Mouse (Mus musculus) retina, adult 2 months (tissue): ENCODE results near the gene Tceanc2.
"Not testable (repeated sequence)": the region's sequence is repeated elsewhere in the genome, so short reads cannot be mapped to it uniquely, and the experiment has no call there.

Experiments used
- DNase-seq: peaks from one replicate; pipeline ENCODE4 v3.0.0-alpha.2; 2012; ENCODE audit warnings: low read depth, low spot score

Tceanc2 gene

DNA sequence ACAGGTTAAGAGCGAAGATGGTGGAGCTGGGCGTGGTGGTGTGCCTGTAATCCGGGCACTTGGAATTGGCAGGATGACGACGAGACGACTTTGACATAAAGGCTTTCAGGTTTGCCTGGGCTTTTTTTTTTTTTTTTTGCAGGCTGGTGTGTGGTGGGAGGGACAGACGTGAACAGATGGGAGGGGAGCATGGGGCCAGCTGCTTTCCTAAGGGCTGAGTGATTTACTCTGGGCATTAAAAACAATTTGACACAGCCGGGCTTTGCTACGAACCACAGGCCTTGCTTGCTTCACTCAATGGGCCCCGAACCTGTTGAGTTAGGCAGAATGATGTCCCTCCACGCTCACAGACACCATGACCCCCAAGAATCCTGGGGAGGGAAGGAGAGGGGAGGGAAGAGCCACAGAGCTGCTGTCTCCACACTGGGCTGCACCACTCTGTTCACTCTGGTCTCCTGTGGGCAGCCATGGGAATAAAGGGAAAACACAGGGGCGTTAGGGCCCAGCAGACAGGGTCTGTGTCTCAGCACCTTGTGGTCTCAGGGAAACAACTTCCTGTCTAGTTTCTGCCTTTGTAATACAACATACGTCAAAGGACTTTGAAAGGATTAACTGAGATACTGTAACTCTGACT is 51.9 kb downstream of the Tceanc2 start:
- DNase-seq, result no peak

DNA sequence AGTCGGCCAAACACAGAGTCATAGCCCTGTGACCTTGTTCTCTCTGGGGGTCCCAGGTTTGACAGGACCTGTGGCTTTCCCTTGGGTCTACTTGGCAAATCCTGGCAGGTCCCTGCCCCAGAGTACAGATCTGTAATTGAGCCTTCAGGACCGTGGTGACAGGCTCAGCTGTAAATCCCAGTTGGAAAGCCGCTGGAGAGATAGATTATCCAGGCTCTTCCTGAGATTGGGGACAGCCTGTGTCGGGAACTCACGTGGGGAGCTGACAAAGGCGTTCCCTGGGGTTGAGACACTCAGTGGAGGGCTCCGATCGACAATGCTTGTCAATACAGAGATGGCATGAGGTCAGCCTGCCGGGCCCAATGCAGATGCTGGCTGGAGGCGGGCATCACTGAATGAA is 52.5 kb downstream of the Tceanc2 start:
- no peak for DNase-seq

GRCm38 (mm10) chr4:107125101-107125500 is 53.8 kb downstream of the Tceanc2 start:
- no peak for DNase-seq

DNA sequence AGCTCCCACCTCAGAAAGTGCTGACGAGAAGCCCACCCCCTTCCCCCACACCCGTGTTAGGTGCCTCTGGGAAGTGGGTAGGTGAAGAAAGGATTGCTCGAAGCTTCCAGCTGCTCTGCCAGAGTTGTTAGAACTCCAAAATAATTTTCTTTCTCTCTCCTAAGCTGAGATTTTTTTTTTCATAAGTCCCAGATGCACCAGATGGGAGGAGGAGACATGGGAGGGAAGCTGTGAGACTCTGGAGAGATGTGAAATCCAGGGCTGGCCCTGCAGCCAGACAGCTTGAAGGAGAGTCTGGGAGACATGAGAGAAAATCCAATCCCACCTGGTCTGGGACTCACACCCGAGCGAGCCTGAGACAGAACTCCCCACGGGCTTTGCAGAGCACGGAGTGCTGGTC is 54.5 kb downstream of the Tceanc2 start:
- no peak for DNase-seq

GRCm38 (mm10) chr4:107121165-107121943 is 57.6 kb downstream of the Tceanc2 start:
- no peak for DNase-seq

- no peak for DNase-seq
Measured at GRCm38 (mm10) chr4:107120676-107121075, 58.2 kb downstream of the Tceanc2 start.

- DNase-seq, result no peak
Measured at GRCm38 (mm10) chr4:107119056-107119455, 59.9 kb downstream of the Tceanc2 start.

DNA sequence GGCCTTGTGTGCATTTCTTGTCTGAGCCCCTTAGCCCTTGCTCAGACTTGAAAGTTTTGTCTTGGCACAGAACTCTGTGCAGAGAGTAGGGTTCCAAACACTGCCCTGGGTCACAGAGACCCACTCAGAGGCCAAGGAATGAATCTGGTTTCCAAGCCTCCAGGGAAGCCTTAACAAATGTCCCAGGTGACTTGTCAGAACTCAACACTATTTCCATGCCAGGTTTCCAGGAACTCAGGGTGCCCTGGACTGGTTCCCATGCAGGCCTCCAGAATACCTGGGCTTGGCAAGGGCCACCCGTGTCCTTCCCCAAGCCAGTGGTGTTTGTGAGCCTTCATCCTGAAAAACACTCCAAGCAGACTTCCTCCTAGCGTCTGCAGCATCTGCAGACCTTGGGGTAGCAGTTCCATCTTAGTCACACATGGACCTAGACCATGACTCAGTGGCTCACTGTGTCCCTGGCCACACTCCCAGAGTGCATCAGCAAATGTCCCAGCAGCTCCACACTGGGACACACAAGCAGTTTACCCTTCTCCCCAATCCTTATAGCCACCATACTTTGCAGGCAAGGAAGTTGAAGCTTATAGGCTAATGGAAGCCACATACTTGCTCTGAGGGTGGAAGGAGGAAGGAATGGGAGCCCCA is 61.1 kb downstream of the Tceanc2 start:
- DNase-seq, result no peak

GRCm38 (mm10) chr4:107114278-107114677 is 64.6 kb downstream of the Tceanc2 start:
- DNase-seq, result no peak

DNA sequence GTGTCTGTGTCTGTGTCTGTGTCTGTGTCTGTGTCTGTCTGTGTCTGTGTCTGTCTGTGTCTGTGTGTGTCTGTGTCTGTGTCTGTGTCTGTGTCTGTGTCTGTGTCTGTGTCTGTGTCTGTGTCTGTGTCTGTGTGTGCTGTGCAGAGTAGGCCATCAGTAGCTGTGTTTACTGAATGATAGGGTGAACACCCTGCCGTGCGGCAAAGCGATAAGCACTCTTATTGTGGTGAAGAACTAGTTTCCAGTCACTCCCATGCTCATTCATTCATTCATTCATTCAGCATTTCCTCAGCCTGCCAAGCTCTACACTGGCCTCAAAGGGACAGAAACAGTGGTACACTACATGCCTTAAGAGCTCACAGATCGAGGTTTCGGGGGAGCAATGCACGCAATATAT is 69.7 kb downstream of the Tceanc2 start:
- DNase-seq, result not testable (repeated sequence)

- DNase-seq, result no peak
Measured at GRCm38 (mm10) chr4:107108291-107108731, 70.6 kb downstream of the Tceanc2 start.

- no peak for DNase-seq
Measured at GRCm38 (mm10) chr4:107106777-107107176, 72.1 kb downstream of the Tceanc2 start.

- DNase-seq, result no peak
Measured at GRCm38 (mm10) chr4:107102220-107102619, 76.7 kb downstream of the Tceanc2 start.

- DNase-seq, result no peak
Measured at GRCm38 (mm10) chr4:107098791-107099525, 80.0 kb downstream of the Tceanc2 start.

DNA sequence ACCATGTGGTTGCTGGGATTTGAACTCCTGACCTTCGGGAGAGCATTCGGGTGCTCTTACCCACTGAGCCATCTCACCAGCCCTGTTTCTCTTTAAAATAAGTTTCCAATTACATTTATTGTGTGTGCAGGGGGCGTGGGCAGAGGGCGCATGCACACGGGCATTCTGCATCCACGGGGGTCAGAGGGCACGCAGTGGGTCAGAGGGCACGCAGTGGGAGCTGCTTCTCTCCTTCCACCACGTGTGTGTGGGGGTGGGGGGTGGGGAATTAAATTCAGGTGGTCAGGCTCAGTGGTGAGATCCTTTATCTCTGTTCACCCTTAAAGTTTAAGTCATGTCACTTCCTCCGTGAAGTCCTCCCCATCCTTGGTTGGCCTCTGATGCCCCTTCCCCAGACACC is 80.5 kb downstream of the Tceanc2 start:
- no peak for DNase-seq

- no peak for DNase-seq
Measured at GRCm38 (mm10) chr4:107097871-107098270, 81.0 kb downstream of the Tceanc2 start.

GRCm38 (mm10) chr4:107096841-107097373 is 82.0 kb downstream of the Tceanc2 start, which contains the start of gene Cdcp2:
Gene Cdcp2, plus strand, starts transcription at chr4:107096891.
- no peak for DNase-seq

GRCm38 (mm10) chr4:107096043-107096442 is 82.9 kb downstream of the Tceanc2 start:
- no peak for DNase-seq

- DNase-seq, result no peak
Measured at GRCm38 (mm10) chr4:107094484-107095187, 84.3 kb downstream of the Tceanc2 start.

DNA sequence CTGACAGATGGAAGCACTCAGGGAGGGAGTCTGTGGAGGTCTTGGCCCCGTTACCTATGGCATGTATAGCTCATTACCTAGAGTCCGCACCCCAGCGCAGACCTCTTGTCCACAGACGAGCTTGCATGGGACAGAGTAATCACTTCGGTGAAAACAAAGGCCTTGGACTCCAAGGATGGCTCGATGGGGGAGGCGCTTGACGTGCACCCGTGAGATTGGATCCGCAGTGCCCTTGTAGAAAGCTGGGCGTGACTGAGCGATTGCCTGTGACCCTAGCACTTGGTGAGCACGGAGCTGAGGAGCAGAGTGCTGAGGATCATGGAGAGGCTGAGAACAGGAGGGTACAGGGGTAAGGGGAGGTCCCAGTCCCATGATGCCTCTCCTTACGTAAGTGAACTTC is 87.2 kb downstream of the Tceanc2 start:
- DNase-seq, result no peak

DNA sequence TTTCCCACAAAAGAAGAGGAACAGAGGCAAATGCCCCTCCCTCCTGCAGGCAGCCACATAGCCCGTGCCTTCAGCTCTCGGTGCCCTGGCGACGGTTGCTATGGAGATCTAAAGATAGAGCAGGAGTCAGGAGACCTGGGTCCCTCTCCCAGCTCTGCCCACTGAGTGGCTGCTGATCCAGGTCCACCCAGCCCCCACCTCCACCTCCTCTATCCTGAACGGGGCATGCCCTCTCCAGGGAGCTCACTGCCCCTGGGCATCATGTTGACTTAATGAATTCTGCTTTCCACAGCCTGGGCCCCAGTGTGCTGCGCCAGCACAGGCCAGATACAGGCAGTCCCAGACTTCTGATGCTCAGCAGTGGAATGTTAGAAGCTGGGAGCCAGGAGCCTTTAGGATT is 94.1 kb downstream of the Tceanc2 start:
- peak; percentile 23 for DNase-seq
